Mouse (Mus musculus) ES-Bruce4 (cell line): ENCODE results near the gene Tmem252.

Source experiments
- CTCF ChIP-seq: IDR thresholded peaks from one replicate; pipeline ENCODE4 v1.8.1; 2011; ENCODE audit warnings: low read depth, low read length
- EP300 ChIP-seq: IDR thresholded peaks from 2 replicates; pipeline ENCODE4 v1.6.1; 2011; ENCODE audit warnings: low read depth, low read length; ENCODE audit not compliant: insufficient read depth
- POLR2A ChIP-seq: IDR thresholded peaks from one replicate; pipeline ENCODE4 v1.8.1; 2011; ENCODE audit warnings: low read length; ENCODE audit not compliant: insufficient read depth

DNA sequence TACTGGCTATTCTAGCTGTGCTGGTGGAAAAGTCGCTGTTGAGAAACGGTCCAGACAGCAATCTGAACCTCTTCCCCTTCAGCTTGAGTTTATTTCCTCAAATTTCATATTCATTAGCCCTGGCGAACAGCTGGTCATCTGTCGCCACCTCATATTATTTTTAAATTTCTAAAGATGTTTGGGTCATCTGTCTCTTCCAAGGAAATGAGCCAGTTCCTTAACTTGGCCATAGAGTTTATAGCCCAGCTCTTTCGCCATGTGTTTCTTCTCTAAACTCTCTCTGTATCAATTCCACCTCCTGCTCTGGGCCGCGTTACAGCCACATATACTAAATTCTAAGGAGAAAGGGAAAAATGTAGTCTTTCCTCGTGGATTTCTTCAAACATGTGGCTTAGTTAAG, 29.9 kb downstream of the Tmem252 start:
- TF ChIP-seq CTCF (no peak), POLR2A (no peak), EP300 (no peak)
